Mouse (Mus musculus) urinary bladder, postnatal 36 days (tissue): ENCODE results near the gene Babam1.
A peak's percentile ranks its signal among the peaks of the same experiment; 100 is the strongest.
"Not testable (repeated sequence)": the region's sequence is repeated elsewhere in the genome, so short reads cannot be mapped to it uniquely, and the experiment has no call there.

Experiments used
- DNase-seq, 2 experiments: peaks; one replicate each; pipeline ENCODE4 v3.0.0; 2022; ENCODE audit warnings: low spot score in 2 of 2, mixed read lengths in 1 of 2

Gene Babam1

GRCm38 (mm10) chr8:71406099-71407015 lies 9.7 kb downstream of the Babam1 start:
- peak in 1 of 2 experiments; percentile 61 for DNase-seq

- no peak for DNase-seq
These were observed 10.8 kb downstream of the Babam1 start for GRCm38 (mm10) chr8:71407441-71407840.

GRCm38 (mm10) chr8:71408231-71408630 lies 11.6 kb downstream of the Babam1 start:
- DNase-seq: no peak

- DNase-seq: no peak
These were observed 15.0 kb downstream of the Babam1 start for GRCm38 (mm10) chr8:71411535-71412273.

- DNase-seq: no peak
These were observed 25.5 kb downstream of the Babam1 start for GRCm38 (mm10) chr8:71422121-71422520.

GRCm38 (mm10) chr8:71432935-71433334 lies 36.3 kb downstream of the Babam1 start:
- not testable (repeated sequence) for DNase-seq

GRCm38 (mm10) chr8:71437041-71437440 lies 40.4 kb downstream of the Babam1 start:
- no peak for DNase-seq

- DNase-seq: peak; percentile 23 to 29
These were observed 44.7 kb downstream of the Babam1 start for GRCm38 (mm10) chr8:71441404-71441803.

- no peak for DNase-seq
These were observed 48.4 kb downstream of the Babam1 start for GRCm38 (mm10) chr8:71445096-71445495.

GRCm38 (mm10) chr8:71451337-71451736 lies 54.7 kb downstream of the Babam1 start:
- DNase-seq: no peak

- no peak for DNase-seq
These were observed 55.1 kb downstream of the Babam1 start for GRCm38 (mm10) chr8:71451777-71452176.

GRCm38 (mm10) chr8:71452669-71453068 lies 56.0 kb downstream of the Babam1 start:
- DNase-seq: no peak
